Mouse (Mus musculus): ENCODE results near the gene Myzap.

GRCm38 (mm10) chr9:71529960-71530359 lies 62.2 kb downstream of the Myzap start:
- no peak for TF ChIP-seq POLR2A (IDR thresholded peaks at IDR 0.05; ENCODE audit: insufficient read depth, low read length)
- TF ChIP-seq EP300 (IDR thresholded peaks at IDR 0.05; ENCODE audit: insufficient read depth, low read depth, low read length) = no peak
- peak; percentile 16 for TF ChIP-seq CTCF (IDR thresholded peaks at IDR 0.05; ENCODE audit: low read depth, low read length)
